In genomic region chr12:117196721-117197425, GRCm38 (mm10) we compare ENCODE assay signal across 8 mouse cellular contexts.
A peak's percentile ranks its signal among the peaks of the same experiment; 100 is the strongest.
DNase-seq lines count a peak whose midpoint lies in the region; ATAC-seq and TF ChIP-seq lines count a peak whose summit lies in the region.

No protein-coding gene starts in this region.

- ATAC-seq in liver, embryonic 12.5 days, result no peak

- peak; percentile 19 for DNase-seq in kidney, postnatal 10 days
- DNase-seq in kidney, postnatal 14 days, result no peak
- DNase-seq in forelimb bud, embryonic 11.5 days (ENCODE audit: low read depth, low spot score), result peak; percentile 73
- DNase-seq in left cerebral cortex, adult 9 months (ENCODE audit: low spot score in 2 of 2), result peak; percentile 83
- no peak for DNase-seq in ovary, postnatal 10 days (ENCODE audit: low spot score)
- no peak for DNase-seq in urinary bladder, postnatal 36 days (ENCODE audit: low spot score in 2 of 2)

- no peak overlapping the region for H3K9ac ChIP-seq in liver, embryonic 12.5 days

- no peak for TF ChIP-seq CTCF in olfactory bulb, adult 2 months (IDR thresholded peaks at IDR 0.05; ENCODE audit: insufficient read depth, low read depth, low read length)

- 3% methylated on average over 12 of the region's 12 CpGs for WGBS in olfactory bulb, adult 2 months
- 17% methylated on average over 12 of the region's 12 CpGs for WGBS in liver, embryonic 12.5 days (ENCODE audit: insufficient replicate concordance)

- H3K36me3 ChIP-seq in liver, embryonic 12.5 days, result no peaks in the 10 kb centered on the region

- peak overlapping the region; percentile 98 for H3K27ac ChIP-seq in olfactory bulb, adult 2 months (ENCODE audit: insufficient read depth, low read depth, low read length)
- no peak overlapping the region for H3K27ac ChIP-seq in liver, embryonic 12.5 days

- no peak for TF ChIP-seq POLR2A in olfactory bulb, adult 2 months (IDR thresholded peaks at IDR 0.05; ENCODE audit: insufficient read depth, low read depth, low read length)

- no peak overlapping the region for H3K4me2 ChIP-seq in liver, embryonic 12.5 days

- H3K27me3 ChIP-seq in liver, embryonic 12.5 days (replicated peaks), result peaks cover 13% of the 10 kb centered on the region

- H3K9me3 ChIP-seq in liver, embryonic 12.5 days (replicated peaks), result no peaks in the 10 kb centered on the region

- H3K4me1 ChIP-seq in olfactory bulb, adult 2 months (ENCODE audit: control insufficient read depth, insufficient read depth, low read length), result peaks cover 30% of the 10 kb centered on the region
- H3K4me1 ChIP-seq in liver, embryonic 12.5 days, result 0 out of 2 replicates have a peak, but pooled peaks cover 9% of the 10 kb centered on the region

- H3K4me3 ChIP-seq in olfactory bulb, adult 2 months (ENCODE audit: insufficient read depth, low read depth, low read length), result no peak overlapping the region; the same call in 1 of the 2 replicates
- no peak overlapping the region for H3K4me3 ChIP-seq in liver, embryonic 12.5 days

Comparison
In these comparisons a context has a peak if more than half of its experiments do, and no peak if none do; other contexts are left out.
1. DNase-seq: peak in kidney, postnatal 10 days (single experiment), forelimb bud, embryonic 11.5 days (single experiment) and left cerebral cortex, adult 9 months (2 of 2); none in kidney, postnatal 14 days (single experiment), ovary, postnatal 10 days (single experiment) and urinary bladder, postnatal 36 days (0 of 2).